Mouse (Mus musculus): ENCODE results near the gene Fbxl17.

- TF ChIP-seq EP300 (IDR thresholded peaks at IDR 0.05; ENCODE audit: low read depth) (no peak), CTCF (IDR thresholded peaks at IDR 0.05; ENCODE audit: low read depth) (no peak)
These were observed 327.8 kb downstream of the Fbxl17 start for GRCm38 (mm10) chr17:63171890-63172491.
